Mouse (Mus musculus) E14TG2a.4 (cell line): Measurements from ENCODE around the gene Spint2.

Experiments used
- H3K27me3 ChIP-seq: 2 replicates; pipeline ENCODE4 v1.6.1; 2014; ENCODE audit warnings: low read length, control low read depth; ENCODE audit not compliant: insufficient read depth
- H3K36me3 ChIP-seq: 2 replicates; pipeline ENCODE4 v1.6.1; 2014; ENCODE audit warnings: low read length, control low read depth; ENCODE audit not compliant: insufficient read depth
- H3K4me1 ChIP-seq: replicated peaks from 2 replicates; pipeline ENCODE4 v1.6.1; 2014; ENCODE audit warnings: low read depth, low read length, control low read depth
- H3K4me3 ChIP-seq: replicated peaks from 2 replicates; pipeline ENCODE4 v1.5.1; 2014; ENCODE audit warnings: mild to moderate bottlenecking, low read length
- H3K9me3 ChIP-seq: 2 replicates; pipeline ENCODE4 v1.6.1; 2014; ENCODE audit warnings: low read length, control low read depth
- CTCF ChIP-seq: conservative IDR thresholded peaks from 2 replicates; pipeline ENCODE4 v1.5.1; 2014; ENCODE audit warnings: low read length
- NANOG ChIP-seq: IDR thresholded peaks from 2 replicates; pipeline ENCODE4 v1.6.1; 2014; ENCODE audit warnings: borderline replicate concordance, low read length, mixed read lengths
- POU5F1 ChIP-seq: IDR thresholded peaks from 2 replicates; pipeline ENCODE4 v1.6.1; 2014; ENCODE audit warnings: low read length, borderline replicate concordance

The Spint2 gene

GRCm38 (mm10) chr7:29288942-29289638 lies 7.4 kb upstream of the Spint2 start, which contains the start of gene Ppp1r14a:
Gene Ppp1r14a, plus strand, starts transcription at chr7:29289308.
- peak; percentile 95 for TF ChIP-seq CTCF
- TF ChIP-seq NANOG = no peak
- Histone ChIP-seq H3K4me1 (peaks cover 70% of the 10 kb centered on the region), H3K9me3 (peaks cover 6% of the 10 kb centered on the region), H3K27me3 (peaks cover 7% of the 10 kb centered on the region; the same call in 1 of the 2 replicates), H3K4me3 (peak within 1 kb of the TSS; percentile 85), H3K36me3 (peaks cover 15% of the 10 kb centered on the region)

GRCm38 (mm10) chr7:29288079-29288478 lies 6.4 kb upstream of the Spint2 start:
- Histone ChIP-seq H3K4me3 (no peak overlapping the region), H3K4me1 (peaks cover 60% of the 10 kb centered on the region), H3K9me3 (peaks cover 6% of the 10 kb centered on the region), H3K36me3 (peaks cover 15% of the 10 kb centered on the region), H3K27me3 (peaks cover 7% of the 10 kb centered on the region; the same call in 1 of the 2 replicates)
- TF ChIP-seq NANOG (no peak), POU5F1 (no peak), CTCF (no peak)

GRCm38 (mm10) chr7:29287481-29287880 lies 5.8 kb upstream of the Spint2 start:
- Histone ChIP-seq H3K4me1 (peaks cover 58% of the 10 kb centered on the region), H3K9me3 (peaks cover 6% of the 10 kb centered on the region), H3K27me3 (peaks cover 7% of the 10 kb centered on the region; the same call in 1 of the 2 replicates), H3K36me3 (peaks cover 10% of the 10 kb centered on the region), H3K4me3 (no peak overlapping the region)
- no peak for TF ChIP-seq NANOG
- 0 out of 2 replicates have a peak, but pooled peaks have one; percentile 4 for TF ChIP-seq CTCF

- Histone ChIP-seq H3K4me1 (peaks cover 48% of the 10 kb centered on the region), H3K36me3 (no peaks in the 10 kb centered on the region), H3K9me3 (peaks cover 6% of the 10 kb centered on the region), H3K27me3 (peaks cover 7% of the 10 kb centered on the region; the same call in 1 of the 2 replicates), H3K4me3 (no peak overlapping the region)
- TF ChIP-seq POU5F1 (no peak), CTCF (no peak), NANOG (no peak)
Observed at GRCm38 (mm10) chr7:29284523-29284922, 2.8 kb upstream of the Spint2 start.

- Histone ChIP-seq H3K4me1 (peaks cover 52% of the 10 kb centered on the region), H3K9me3 (peaks cover 6% of the 10 kb centered on the region), H3K36me3 (peaks cover 6% of the 10 kb centered on the region), H3K27me3 (peaks cover 7% of the 10 kb centered on the region; the same call in 1 of the 2 replicates), H3K4me3 (no peak overlapping the region)
- TF ChIP-seq POU5F1 = no peak
- TF ChIP-seq NANOG = no peak
- TF ChIP-seq CTCF = no peak
Observed at GRCm38 (mm10) chr7:29283876-29284275, 2.2 kb upstream of the Spint2 start.

- Histone ChIP-seq H3K4me3 (peak overlapping the region; percentile 92), H3K9me3 (no peaks in the 10 kb centered on the region), H3K4me1 (peaks cover 62% of the 10 kb centered on the region), H3K36me3 (peaks cover 24% of the 10 kb centered on the region), H3K27me3 (peaks cover 7% of the 10 kb centered on the region; the same call in 1 of the 2 replicates)
- TF ChIP-seq CTCF = no peak
- no peak for TF ChIP-seq POU5F1
- TF ChIP-seq NANOG = no peak
Observed at GRCm38 (mm10) chr7:29282074-29282554, 402 bp upstream of the Spint2 start.

GRCm38 (mm10) chr7:29280801-29281200 lies 911 bp downstream of the Spint2 start:
- H3K4me3 ChIP-seq = peak overlapping the region; percentile 92
- TF ChIP-seq NANOG = no peak
- no peak for TF ChIP-seq POU5F1
- TF ChIP-seq CTCF = no peak
- H3K4me1 ChIP-seq = peaks cover 73% of the 10 kb centered on the region
- peaks cover 37% of the 10 kb centered on the region for H3K36me3 ChIP-seq
- H3K9me3 ChIP-seq = no peaks in the 10 kb centered on the region
- peaks cover 7% of the 10 kb centered on the region; the same call in 1 of the 2 replicates for H3K27me3 ChIP-seq

GRCm38 (mm10) chr7:29279924-29280323 lies 1.8 kb downstream of the Spint2 start:
- Histone ChIP-seq H3K4me3 (peak overlapping the region; percentile 92), H3K36me3 (peaks cover 43% of the 10 kb centered on the region), H3K4me1 (peaks cover 70% of the 10 kb centered on the region), H3K9me3 (no peaks in the 10 kb centered on the region), H3K27me3 (peaks cover 3% of the 10 kb centered on the region; the same call in 1 of the 2 replicates)
- TF ChIP-seq CTCF (no peak), NANOG (no peak), POU5F1 (no peak)
